Mouse (Mus musculus) ZHBTc4 (cell line): Measurements from ENCODE around the gene Rpl10a.

Source experiments
- DNase-seq: peaks from one replicate; pipeline ENCODE4 v3.0.0-alpha.2; 2011; ENCODE audit warnings: low read depth, low spot score

The Rpl10a gene

GRCm38 (mm10) chr17:28328366-28328928 is at the start of gene Rpl10a:
Gene Rpl10a (plus strand): TSS chr17:28328471.
- DNase-seq = peak; percentile 97

- no peak for DNase-seq
Measured at GRCm38 (mm10) chr17:28279236-28279635, 49.0 kb upstream of the Rpl10a start.

GRCm38 (mm10) chr17:28279780-28280422 is 48.4 kb upstream of the Rpl10a start:
- no peak for DNase-seq

- no peak for DNase-seq
Measured at GRCm38 (mm10) chr17:28280423-28280800, 47.9 kb upstream of the Rpl10a start.

- DNase-seq = peak; percentile 72
Measured at GRCm38 (mm10) chr17:28280831-28281377, 47.4 kb upstream of the Rpl10a start.

- DNase-seq = no peak
Measured at GRCm38 (mm10) chr17:28281866-28282441, 46.3 kb upstream of the Rpl10a start.

- no peak for DNase-seq
Measured at GRCm38 (mm10) chr17:28283199-28283598, 45.1 kb upstream of the Rpl10a start.

GRCm38 (mm10) chr17:28286133-28286532 is 42.1 kb upstream of the Rpl10a start:
- no peak for DNase-seq

GRCm38 (mm10) chr17:28286964-28287363 is 41.3 kb upstream of the Rpl10a start:
- peak; percentile 84 for DNase-seq

GRCm38 (mm10) chr17:28287578-28287977 is 40.7 kb upstream of the Rpl10a start:
- DNase-seq = no peak

- DNase-seq = peak; percentile 46
Measured at GRCm38 (mm10) chr17:28287980-28288379, 40.3 kb upstream of the Rpl10a start.

- no peak for DNase-seq
Measured at GRCm38 (mm10) chr17:28290262-28290661, 38.0 kb upstream of the Rpl10a start.

- DNase-seq = no peak
Measured at GRCm38 (mm10) chr17:28290671-28291070, 37.6 kb upstream of the Rpl10a start.

GRCm38 (mm10) chr17:28291346-28291745 is 36.9 kb upstream of the Rpl10a start:
- DNase-seq = no peak

- DNase-seq = no peak
Measured at GRCm38 (mm10) chr17:28293716-28294115, 34.6 kb upstream of the Rpl10a start.

- DNase-seq = no peak
Measured at GRCm38 (mm10) chr17:28294449-28295333, 33.6 kb upstream of the Rpl10a start.

GRCm38 (mm10) chr17:28298888-28299287 is 29.4 kb upstream of the Rpl10a start:
- peak; percentile 63 for DNase-seq

- DNase-seq = no peak
Measured at GRCm38 (mm10) chr17:28299669-28300320, 28.5 kb upstream of the Rpl10a start.

- no peak for DNase-seq
Measured at GRCm38 (mm10) chr17:28300323-28300722, 27.9 kb upstream of the Rpl10a start.

GRCm38 (mm10) chr17:28300850-28301249 is 27.4 kb upstream of the Rpl10a start:
- no peak for DNase-seq

- peak; percentile 70 for DNase-seq
Measured at GRCm38 (mm10) chr17:28305172-28305571, 23.1 kb upstream of the Rpl10a start.
